Mouse (Mus musculus) embryonic facial prominence, embryonic 12.5 days (tissue): ENCODE measurements around the gene Ptprs. TPM values are rescaled to one million over a fixed set of nuclear protein-coding genes. Genes with fewer than 3 reads are reported as not detected.
A peak's percentile ranks its signal among the peaks of the same experiment; 100 is the strongest.

Experiments
- ATAC-seq: fragments of 200-750 bp; cut with Nextera tagmentation; 2 replicates; pipeline ENCODE4 v1.8.0; 2017; ENCODE audit not compliant: insufficient number of reproducible peaks, insufficient read depth, low FRiP score, low TSS enrichment
- H3K27ac ChIP-seq: fragments of 300-500 bp; sonication (generic); 2 replicates; pipeline ENCODE4 v1.5.1; 2016; ENCODE audit warnings: mild to moderate bottlenecking
- H3K27me3 ChIP-seq: fragments of 300-500 bp; sonication (generic); 2 replicates; pipeline ENCODE4 v1.6.1; 2016; ENCODE audit warnings: mild to moderate bottlenecking, moderate library complexity
- H3K36me3 ChIP-seq: fragments of 300-500 bp; sonication (generic); 2 replicates; pipeline ENCODE4 v1.6.1; 2016; ENCODE audit warnings: mild to moderate bottlenecking
- H3K4me1 ChIP-seq: fragments of 300-500 bp; sonication (generic); 2 replicates; pipeline ENCODE4 v1.6.1; 2016
- H3K4me2 ChIP-seq: fragments of 300-500 bp; sonication (generic); replicated peaks from 2 replicates; pipeline ENCODE4 v1.6.1; 2016; ENCODE audit warnings: mild to moderate bottlenecking, moderate library complexity
- H3K4me3 ChIP-seq: fragments of 300-500 bp; sonication (generic); 2 replicates; pipeline ENCODE4 v1.5.1; 2016; ENCODE audit warnings: mild to moderate bottlenecking
- H3K9ac ChIP-seq: fragments of 300-500 bp; sonication (generic); 2 replicates; pipeline ENCODE4 v1.6.1; 2016; ENCODE audit warnings: mild to moderate bottlenecking, moderate library complexity
- H3K9me3 ChIP-seq: fragments of 300-500 bp; sonication (generic); 2 replicates; pipeline ENCODE4 v1.6.1; 2016; ENCODE audit warnings: mild to moderate bottlenecking, moderate library complexity
- WGBS: fragments of 180-500 bp; shearing (Covaris S2); methylation state at CpG from one replicate; pipeline ENCODE4 v1.1.7; 2016; 5-methylcytosine and 5-hydroxymethylcytosine counted together
- microRNA-seq: library from miRNA; unstranded; fragments of <30 nt; microRNA quantifications from one replicate; pipeline ENCODE4, GENCODE M21; 2017
- polyA plus RNA-seq: library from polyadenylated mRNA; unstranded; fragments of >200 nt; fragmentation: Nextera tagmentation; extraction: Ambion mirVana; gene quantifications from 2 replicates; pipeline ENCODE4 v1.2.1, GENCODE M21; 2016

Gene Ptprs
- polyA plus RNA-seq, 1 experiment from 2014 or later = 158 TPM

DNA sequence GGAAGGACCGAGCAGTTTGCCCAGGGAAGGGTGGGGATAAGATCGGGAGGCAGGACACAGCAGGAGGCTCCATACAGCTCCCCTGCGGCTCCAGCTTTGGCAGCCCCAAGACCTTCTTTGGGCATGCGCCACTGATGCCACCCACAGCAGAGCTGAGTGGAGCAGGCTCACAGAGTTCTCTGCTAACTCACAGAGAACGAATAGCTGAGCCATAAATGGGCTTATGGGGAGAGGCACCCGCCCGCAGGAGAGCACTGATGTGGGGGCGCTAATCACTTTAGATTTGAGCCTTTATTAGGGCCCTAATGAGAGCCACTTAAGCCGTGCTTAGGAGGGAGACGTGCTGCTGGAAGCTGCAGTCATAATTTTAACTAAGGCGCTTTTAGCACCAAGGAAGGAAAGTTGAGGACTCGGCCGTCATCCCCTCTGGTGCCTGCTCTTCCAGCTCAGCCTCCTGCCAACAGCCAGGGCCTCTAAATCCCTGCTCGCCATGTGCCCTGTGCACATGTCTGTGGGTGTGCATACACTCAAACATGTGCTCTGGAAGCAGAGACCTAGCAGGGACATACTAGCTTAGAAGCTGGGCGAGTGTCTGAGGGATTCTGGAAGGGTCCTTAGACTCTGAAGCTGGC is 105.1 kb downstream of the Ptprs start:
- no peak overlapping the region for H3K27ac ChIP-seq
- WGBS = 86% methylated on average over 15 of the region's 15 CpGs
- H3K36me3 ChIP-seq = peaks cover 84% of the 10 kb centered on the region

DNA sequence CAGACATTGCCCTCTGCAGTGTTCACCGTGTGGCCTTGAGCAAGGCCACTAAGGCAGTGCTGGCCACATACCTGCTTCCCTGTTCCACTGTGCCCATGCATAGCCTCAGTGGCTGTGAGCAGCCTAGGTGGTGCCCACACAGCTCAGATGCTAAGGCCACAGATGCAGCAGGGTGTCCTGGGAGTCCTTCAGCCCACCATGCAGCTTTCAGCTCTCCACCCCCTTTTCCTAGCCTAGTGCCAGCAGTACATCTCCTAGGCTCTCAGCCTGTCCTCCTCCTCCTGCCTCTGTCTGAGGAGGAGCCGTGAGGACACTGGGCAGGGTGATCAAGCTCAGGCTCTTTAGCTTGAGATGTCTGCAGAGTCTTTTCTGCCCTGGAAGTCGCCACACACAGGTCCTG is 106.2 kb downstream of the Ptprs start:
- no peaks in the 10 kb centered on the region for H3K4me1 ChIP-seq
- H3K4me2 ChIP-seq = no peak overlapping the region
- H3K4me3 ChIP-seq = no peak overlapping the region
- no peaks in the 10 kb centered on the region for H3K9me3 ChIP-seq
- H3K9ac ChIP-seq = no peak overlapping the region
- no peaks in the 10 kb centered on the region for H3K27me3 ChIP-seq
- WGBS = 94% methylated on average over 3 of the region's 3 CpGs
- no peak for ATAC-seq
- peaks cover 82% of the 10 kb centered on the region for H3K36me3 ChIP-seq
- no peak overlapping the region for H3K27ac ChIP-seq

More for the DNA sequence above, 105.1 kb downstream of the Ptprs start:
- Histone ChIP-seq H3K4me1 (no peaks in the 10 kb centered on the region), H3K4me2 (no peak overlapping the region), H3K4me3 (no peak overlapping the region), H3K27me3 (no peaks in the 10 kb centered on the region), H3K9ac (no peak overlapping the region), H3K9me3 (no peaks in the 10 kb centered on the region)
- no peak for ATAC-seq

DNA sequence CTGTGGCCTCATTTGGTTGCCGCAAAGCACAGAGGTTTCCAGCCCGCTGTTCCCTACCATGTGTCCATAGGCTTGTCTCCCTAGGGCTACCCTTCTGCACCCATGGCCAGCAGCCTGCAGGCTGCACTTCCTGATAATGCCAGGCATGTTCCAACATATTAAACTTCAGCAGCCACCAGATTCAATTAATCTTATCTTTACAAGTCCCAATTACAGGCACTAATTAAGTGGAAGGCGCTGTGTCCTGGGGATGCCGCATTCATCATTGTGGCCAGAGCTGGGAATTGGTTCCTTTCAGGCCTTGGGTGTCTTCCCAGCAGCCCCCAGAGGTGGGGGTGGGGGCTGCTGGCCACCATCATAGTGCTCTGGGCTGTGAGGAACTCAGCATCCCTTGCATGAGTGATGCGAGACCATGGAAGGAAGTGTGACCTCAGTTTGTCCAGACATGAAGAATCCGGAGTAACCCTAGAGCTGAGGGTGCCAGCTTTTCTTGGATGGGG is 107.9 kb downstream of the Ptprs start:
- WGBS = 93% methylated on average over 6 of the region's 6 CpGs
- H3K9ac ChIP-seq = no peak overlapping the region
- ATAC-seq = no peak
- peaks cover 76% of the 10 kb centered on the region for H3K36me3 ChIP-seq
- H3K9me3 ChIP-seq = no peaks in the 10 kb centered on the region
- H3K27me3 ChIP-seq = no peaks in the 10 kb centered on the region
- no peak overlapping the region for H3K4me3 ChIP-seq
- no peak overlapping the region for H3K27ac ChIP-seq
- no peak overlapping the region for H3K4me2 ChIP-seq
- H3K4me1 ChIP-seq = no peaks in the 10 kb centered on the region

DNA sequence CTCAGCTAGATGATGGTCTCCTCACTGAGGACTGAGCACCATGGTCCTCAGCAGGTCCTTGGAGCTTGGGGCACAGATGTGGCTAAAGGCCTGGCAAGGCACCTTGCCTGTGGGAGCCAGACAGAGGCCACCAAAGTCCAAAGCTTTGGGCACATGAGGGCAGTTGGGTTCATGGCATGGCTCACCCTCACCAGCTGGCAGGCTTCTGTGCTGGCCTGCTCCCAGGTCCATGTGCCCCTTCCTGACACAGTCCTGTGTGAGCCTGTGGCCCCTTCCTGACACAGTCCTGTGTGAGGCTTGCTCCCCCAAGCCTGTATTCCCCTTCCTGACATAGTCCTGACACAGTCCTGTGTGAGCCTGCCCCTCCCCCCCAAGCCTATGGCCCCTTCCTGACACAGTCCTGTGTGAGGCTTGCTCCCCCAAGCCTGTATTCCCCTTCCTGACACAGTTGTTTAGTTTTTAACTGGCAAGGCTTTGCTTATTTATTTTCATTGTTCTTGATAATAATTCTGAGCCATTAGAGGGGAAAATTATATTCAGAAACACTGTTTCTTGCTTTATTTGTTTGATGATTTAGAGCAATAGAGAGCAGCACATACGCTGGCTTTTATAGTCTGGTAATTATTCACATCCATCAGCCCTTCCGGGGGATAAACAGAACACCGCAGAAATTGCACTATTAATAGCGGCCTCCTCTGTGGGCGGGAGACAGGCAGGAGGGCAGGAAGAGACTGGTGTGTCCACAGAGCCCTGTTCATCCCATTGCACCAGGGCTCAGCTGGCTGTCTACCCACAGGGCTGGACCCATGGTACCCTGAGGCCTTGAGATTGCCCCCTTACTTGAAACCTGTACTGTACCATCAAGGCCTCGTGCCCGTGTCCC is 110.3 kb downstream of the Ptprs start:
- no peak for ATAC-seq
- H3K9me3 ChIP-seq = no peaks in the 10 kb centered on the region
- peaks cover 73% of the 10 kb centered on the region for H3K36me3 ChIP-seq
- no peak overlapping the region for H3K9ac ChIP-seq
- no peaks in the 10 kb centered on the region for H3K4me1 ChIP-seq
- WGBS = 82% methylated on average over 7 of the region's 7 CpGs
- no peaks in the 10 kb centered on the region for H3K27me3 ChIP-seq
- peak overlapping the region; percentile 26; the same call in 1 of the 2 replicates for H3K27ac ChIP-seq
- no peak overlapping the region for H3K4me3 ChIP-seq
- H3K4me2 ChIP-seq = no peak overlapping the region

Small RNA genes lying within 50 kb of the gene (microRNA-seq; reads per million reads assigned to microRNA genes)
- 2.4 reads per million, percentile 9 among the genes with 10 or more reads in this experiment for gene Mir6977

Other genes starting within 250 kb of the Ptprs start
- gene Fem1a, start 219.7 kb downstream of the Ptprs start, polyA plus RNA-seq = 15.3 and 15.5 TPM in 2 replicates
- gene Ticam1, start 199.7 kb downstream of the Ptprs start, polyA plus RNA-seq = 2.7 and 3.5 TPM in 2 replicates
- 56.6 and 67.4 TPM in 2 replicates for gene Plin3, start 183.6 kb downstream of the Ptprs start, polyA plus RNA-seq
- not detected in 2 replicates for gene Arrdc5, start 176.2 kb downstream of the Ptprs start, polyA plus RNA-seq
- 157 and 160 TPM in 2 replicates for gene Uhrf1, start 173.2 kb downstream of the Ptprs start, polyA plus RNA-seq
- 54.6 and 58.8 TPM in 2 replicates for gene Kdm4b, start 150.4 kb downstream of the Ptprs start, polyA plus RNA-seq
- not detected in 2 replicates for gene Znrf4, start 35.9 kb upstream of the Ptprs start, polyA plus RNA-seq
- 1.4 and 1.7 TPM in 2 replicates for gene Gm20219, start 77.9 kb upstream of the Ptprs start, polyA plus RNA-seq
- gene Safb2, start 108.1 kb upstream of the Ptprs start, polyA plus RNA-seq = 98.7 and 100 TPM in 2 replicates
- 152 and 157 TPM in 2 replicates for gene Safb, start 108.3 kb upstream of the Ptprs start, polyA plus RNA-seq
- gene 2410015M20Rik, start 133.3 kb upstream of the Ptprs start, polyA plus RNA-seq = 208 and 214 TPM in 2 replicates
- 1,591 and 1,618 TPM in 2 replicates for gene Rpl36, start 136.9 kb upstream of the Ptprs start, polyA plus RNA-seq
- gene Lonp1, start 150.4 kb upstream of the Ptprs start, polyA plus RNA-seq = 66.0 and 66.9 TPM in 2 replicates
- gene Catsperd, start 151.7 kb upstream of the Ptprs start, polyA plus RNA-seq = 0.74 and 0.88 TPM in 2 replicates
- gene Ranbp3, start 196.8 kb upstream of the Ptprs start, polyA plus RNA-seq = 108 and 118 TPM in 2 replicates
- 371 and 409 TPM in 2 replicates for gene Ndufa11, start 241.3 kb upstream of the Ptprs start, polyA plus RNA-seq
- 19.4 and 20.8 TPM in 2 replicates for gene Vmac, start 241.5 kb upstream of the Ptprs start, polyA plus RNA-seq